7 mouse cellular contexts compared by ENCODE assay signal in genomic region chr13:64250363-64250762, GRCm38 (mm10). TPM values are rescaled to one million over a fixed set of nuclear protein-coding genes. Genes with fewer than 3 reads are reported as not detected.
DNase-seq lines count a peak whose midpoint lies in the region; ATAC-seq and TF ChIP-seq lines count a peak whose summit lies in the region.

No protein-coding gene starts in this region.

- H3K9ac ChIP-seq in kidney, embryonic 15.5 days = no peak overlapping the region
- H3K9ac ChIP-seq in lung, postnatal 0 days (replicated peaks; ENCODE audit: low read depth) = no peak overlapping the region

- no peak for ATAC-seq in kidney, embryonic 15.5 days (replicated peaks; ENCODE audit: low FRiP score)
- peak; percentile 30 for ATAC-seq in CD4-positive, CD25-positive, alpha-beta regulatory T cell, adult 4 months
- no peak for ATAC-seq in lung, postnatal 0 days

- TF ChIP-seq POLR2A in kidney, adult 2 months (IDR thresholded peaks at IDR 0.05; ENCODE audit: low read depth, low read length) = no peak

- no peak overlapping the region for H3K27ac ChIP-seq in kidney, adult 2 months (ENCODE audit: insufficient read depth, low read depth, low read length)
- no peak overlapping the region for H3K27ac ChIP-seq in kidney, embryonic 15.5 days
- H3K27ac ChIP-seq in lung, postnatal 0 days (ENCODE audit: low read length) = no peak overlapping the region

- peaks cover 8% of the 10 kb centered on the region; the same call in 1 of the 2 replicates for H3K4me1 ChIP-seq in kidney, adult 2 months (ENCODE audit: control insufficient read depth, insufficient read depth, low read length)
- H3K4me1 ChIP-seq in kidney, embryonic 15.5 days = peaks cover 15% of the 10 kb centered on the region
- peaks cover 10% of the 10 kb centered on the region; the same call in 1 of the 2 replicates for H3K4me1 ChIP-seq in lung, postnatal 0 days (ENCODE audit: insufficient read depth, low read depth, low read length)

- no peaks in the 10 kb centered on the region for H3K9me3 ChIP-seq in kidney, embryonic 15.5 days (replicated peaks)
- no peaks in the 10 kb centered on the region for H3K9me3 ChIP-seq in lung, postnatal 0 days (ENCODE audit: low read length)

- 3% methylated on average over 1 of the region's 1 CpGs for WGBS in kidney, adult 2 months
- 30% methylated on average over 1 of the region's 1 CpGs for WGBS in kidney, embryonic 15.5 days
- WGBS in lung, postnatal 0 days = 16% methylated on average over 1 of the region's 1 CpGs

- intact Hi-C loops in gastrocnemius, postnatal 14 days (cut with DNase I; ENCODE audit: low total_unique reads) = no loop called here

- peak; percentile 72 for DNase-seq in kidney, adult 2 months
- DNase-seq in T-cell, adult 2 months (ENCODE audit: low spot score) = peak; percentile 62
- DNase-seq in lung, postnatal 0 days (ENCODE audit: low spot score) = peak; percentile 59
- no peak for DNase-seq in Muller cell, postnatal 12 days (ENCODE audit: inconsistent ontology term)
- no peak for DNase-seq in gastrocnemius, postnatal 14 days

- H3K4me3 ChIP-seq in kidney, adult 2 months (ENCODE audit: insufficient read depth, low read depth, low read length) = no peak overlapping the region
- H3K4me3 ChIP-seq in kidney, embryonic 15.5 days (replicated peaks) = no peak overlapping the region
- H3K4me3 ChIP-seq in lung, postnatal 0 days (ENCODE audit: low read depth, low read length) = no peak overlapping the region

- no peaks in the 10 kb centered on the region for H3K36me3 ChIP-seq in kidney, adult 2 months (ENCODE audit: control insufficient read depth, insufficient read depth, low read length)
- no peaks in the 10 kb centered on the region for H3K36me3 ChIP-seq in kidney, embryonic 15.5 days
- no peaks in the 10 kb centered on the region for H3K36me3 ChIP-seq in lung, postnatal 0 days (ENCODE audit: insufficient read depth, low read length)

- no peak overlapping the region for H3K4me2 ChIP-seq in kidney, embryonic 15.5 days
- no peak overlapping the region for H3K4me2 ChIP-seq in lung, postnatal 0 days (replicated peaks; ENCODE audit: low read depth, low read length)

- TF ChIP-seq CTCF in kidney, adult 2 months (conservative IDR thresholded peaks at IDR 0.05; ENCODE audit: insufficient read depth, insufficient read length, low read depth, low read length) = peak; percentile 62
- peak; percentile 71 for TF ChIP-seq CTCF in lung, postnatal 0 days (IDR thresholded peaks at IDR 0.05)

- H3K27me3 ChIP-seq in kidney, adult 2 months (replicated peaks; ENCODE audit: control insufficient read depth, insufficient read depth, low read length) = no peaks in the 10 kb centered on the region
- H3K27me3 ChIP-seq in kidney, embryonic 15.5 days = no peaks in the 10 kb centered on the region
- H3K27me3 ChIP-seq in lung, postnatal 0 days (replicated peaks; ENCODE audit: insufficient read depth, low read length) = no peaks in the 10 kb centered on the region

- no peak for TF ChIP-seq EP300 in lung, postnatal 0 days (IDR thresholded peaks at IDR 0.05)

RNA-seq across cellular contexts. Expression of gene Cdc14b, which starts 24.7 kb away (rescaled TPM):
- polyA plus RNA-seq in kidney, adult 2 months (2012; rRNA removed) = 7.5 and 7.7 TPM in 2 replicates
- polyA plus RNA-seq in kidney, embryonic 15.5 days (2015; fragmentation: Nextera tagmentation; extraction: Ambion mirVana) = 14.8 and 17.5 TPM in 2 replicates
- polyA plus RNA-seq in CD4-positive, CD25-positive, alpha-beta regulatory T cell, adult 4 months (2017; shearing (Covaris generic)) = 10 to 100 TPM; 10.7 to 11.6 TPM
- 4.7 and 5.3 TPM in 2 replicates for polyA plus RNA-seq in lung, postnatal 0 days (2015; fragmentation: Nextera tagmentation; extraction: Ambion mirVana)
- 1 to 10 TPM; 4.0 to 4.4 TPM for total RNA-seq in gastrocnemius, postnatal 14 days (2021)

Comparison
In these comparisons a context has a peak if more than half of its experiments do, and no peak if none do; other contexts are left out.
1. DNase-seq: peak in kidney, adult 2 months (single experiment), T-cell, adult 2 months (single experiment) and lung, postnatal 0 days (single experiment); none in Muller cell, postnatal 12 days (single experiment) and gastrocnemius, postnatal 14 days (single experiment).